Mouse (Mus musculus): Measurements from ENCODE around the gene Lipi. TPM values are rescaled to one million over a fixed set of nuclear protein-coding genes. Genes with fewer than 3 reads are reported as not detected.

Lipi gene
- polyA plus RNA-seq, 1 experiment = not detected

DNA sequence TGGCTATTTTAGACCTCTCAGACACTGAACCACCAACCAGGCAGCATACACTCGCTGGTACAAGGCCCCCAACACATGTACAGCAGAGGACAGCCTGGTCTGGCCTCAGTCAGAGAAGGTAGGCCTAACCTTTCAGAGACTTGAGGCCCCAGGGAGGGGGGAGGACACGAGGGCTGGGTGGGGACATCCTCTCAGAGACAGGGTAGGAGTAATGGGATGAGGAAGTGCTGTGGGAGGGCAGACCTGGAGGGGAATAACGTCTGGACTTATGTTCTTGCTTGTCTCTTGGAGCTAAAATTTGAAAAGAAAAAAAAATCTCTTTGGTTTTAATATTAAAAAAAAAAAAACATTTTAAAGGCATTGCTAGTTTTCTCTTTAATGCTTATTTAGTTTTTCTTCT is 605 bp upstream of the Lipi start:
- no peak for DNase-seq
- Histone ChIP-seq H3K27me3 (ENCODE audit: control insufficient read depth, insufficient read depth, low read length) (no peaks in the 10 kb centered on the region), H3K4me1 (ENCODE audit: control insufficient read depth, insufficient read depth, low read length) (no peaks in the 10 kb centered on the region), H3K4me3 (replicated peaks; ENCODE audit: insufficient read depth, low read depth, low read length) (no peak overlapping the region), H3K27ac (ENCODE audit: insufficient read depth, low read length) (no peak overlapping the region)
- TF ChIP-seq CTCF (IDR thresholded peaks at IDR 0.05; ENCODE audit: borderline replicate concordance, insufficient read depth, low read depth, low read length) (no peak), POLR2A (IDR thresholded peaks at IDR 0.05; ENCODE audit: borderline replicate concordance, insufficient read depth, low read length) (no peak)
- WGBS = 29% methylated on average over 3 of the region's 3 CpGs

DNA sequence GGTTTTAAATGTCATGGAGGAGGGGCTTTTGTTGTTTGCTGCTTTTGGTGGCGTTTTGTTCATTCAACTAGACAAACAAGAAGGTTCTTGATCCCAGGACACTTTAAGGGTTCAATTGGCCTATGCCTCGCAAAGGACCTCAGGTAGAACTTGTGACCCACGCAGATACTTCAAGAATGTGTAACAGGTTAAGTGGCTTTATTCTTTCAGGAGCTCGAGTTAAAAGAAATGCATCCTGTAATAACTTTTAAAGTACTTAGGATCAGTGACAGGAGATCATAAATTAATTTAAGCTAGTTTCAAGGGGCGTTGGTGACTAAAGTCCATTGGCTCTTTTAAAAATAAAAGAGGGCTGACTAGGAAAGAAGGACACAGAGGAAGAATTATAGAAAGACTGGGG is 3.6 kb downstream of the Lipi start:
- H3K4me1 ChIP-seq (ENCODE audit: control insufficient read depth, insufficient read depth, low read length) = no peaks in the 10 kb centered on the region
- WGBS = 84% methylated on average over 5 of the region's 5 CpGs
- no peak for DNase-seq
- H3K27me3 ChIP-seq (ENCODE audit: control insufficient read depth, insufficient read depth, low read length) = no peaks in the 10 kb centered on the region
- H3K4me3 ChIP-seq (replicated peaks; ENCODE audit: insufficient read depth, low read depth, low read length) = no peak overlapping the region
- TF ChIP-seq POLR2A (IDR thresholded peaks at IDR 0.05; ENCODE audit: borderline replicate concordance, insufficient read depth, low read length) (no peak), CTCF (IDR thresholded peaks at IDR 0.05; ENCODE audit: borderline replicate concordance, insufficient read depth, low read depth, low read length) (no peak)
- H3K27ac ChIP-seq (ENCODE audit: insufficient read depth, low read length) = no peak overlapping the region

DNA sequence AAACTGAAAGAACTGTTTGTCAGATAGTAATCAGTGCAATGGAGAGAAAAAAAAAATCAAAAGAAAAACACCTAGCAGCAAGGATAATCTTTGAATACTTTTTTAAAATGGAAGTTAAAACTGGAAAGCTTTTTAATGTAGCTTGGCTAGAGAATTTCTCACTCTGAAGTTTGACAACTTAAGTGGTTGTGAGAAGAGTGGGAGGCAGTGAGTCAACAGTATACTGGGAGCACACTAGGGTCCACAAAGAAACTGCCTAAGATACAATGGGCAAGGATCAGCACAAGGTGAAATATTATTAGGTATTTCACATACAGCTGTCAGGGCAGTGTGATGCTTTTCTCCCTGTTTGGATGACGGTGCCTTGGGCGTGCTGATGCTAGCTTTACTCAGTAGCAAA is 23.0 kb downstream of the Lipi start:
- 96% methylated on average over 2 of the region's 2 CpGs for WGBS
- DNase-seq = no peak
- no peak for TF ChIP-seq POLR2A (IDR thresholded peaks at IDR 0.05; ENCODE audit: borderline replicate concordance, insufficient read depth, low read length)
- TF ChIP-seq CTCF (IDR thresholded peaks at IDR 0.05; ENCODE audit: borderline replicate concordance, insufficient read depth, low read depth, low read length) = no peak
- Histone ChIP-seq H3K27me3 (ENCODE audit: control insufficient read depth, insufficient read depth, low read length) (no peaks in the 10 kb centered on the region), H3K27ac (ENCODE audit: insufficient read depth, low read length) (no peak overlapping the region), H3K4me3 (replicated peaks; ENCODE audit: insufficient read depth, low read depth, low read length) (no peak overlapping the region), H3K4me1 (ENCODE audit: control insufficient read depth, insufficient read depth, low read length) (no peaks in the 10 kb centered on the region)

DNA sequence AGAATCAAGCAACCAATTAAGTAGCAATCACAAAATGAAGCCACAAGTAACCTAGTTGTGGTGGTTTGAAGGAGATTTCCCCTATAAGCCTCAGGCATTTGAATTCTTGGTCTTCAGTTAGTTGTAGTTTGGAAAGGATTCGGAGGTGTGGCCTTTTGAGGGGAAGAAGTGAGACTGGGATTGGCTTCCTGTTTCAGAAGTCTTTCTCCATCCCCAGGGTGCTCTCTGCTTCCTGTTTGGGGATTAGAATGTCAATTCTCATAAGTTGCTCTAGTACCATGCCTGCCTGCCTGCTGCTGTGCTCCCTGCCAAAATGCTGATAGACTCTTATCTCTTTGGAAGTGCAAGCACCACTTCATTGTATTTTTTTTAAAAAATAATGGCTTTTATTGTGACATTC is 40.6 kb downstream of the Lipi start:
- 89% methylated on average over 1 of the region's 1 CpGs for WGBS
- Histone ChIP-seq H3K4me1 (ENCODE audit: control insufficient read depth, insufficient read depth, low read length) (no peaks in the 10 kb centered on the region), H3K27ac (ENCODE audit: insufficient read depth, low read length) (no peak overlapping the region), H3K4me3 (replicated peaks; ENCODE audit: insufficient read depth, low read depth, low read length) (no peak overlapping the region), H3K27me3 (ENCODE audit: control insufficient read depth, insufficient read depth, low read length) (no peaks in the 10 kb centered on the region)
- no peak for DNase-seq
- no peak for TF ChIP-seq POLR2A (IDR thresholded peaks at IDR 0.05; ENCODE audit: borderline replicate concordance, insufficient read depth, low read length)
- TF ChIP-seq CTCF (IDR thresholded peaks at IDR 0.05; ENCODE audit: borderline replicate concordance, insufficient read depth, low read depth, low read length) = no peak

DNA sequence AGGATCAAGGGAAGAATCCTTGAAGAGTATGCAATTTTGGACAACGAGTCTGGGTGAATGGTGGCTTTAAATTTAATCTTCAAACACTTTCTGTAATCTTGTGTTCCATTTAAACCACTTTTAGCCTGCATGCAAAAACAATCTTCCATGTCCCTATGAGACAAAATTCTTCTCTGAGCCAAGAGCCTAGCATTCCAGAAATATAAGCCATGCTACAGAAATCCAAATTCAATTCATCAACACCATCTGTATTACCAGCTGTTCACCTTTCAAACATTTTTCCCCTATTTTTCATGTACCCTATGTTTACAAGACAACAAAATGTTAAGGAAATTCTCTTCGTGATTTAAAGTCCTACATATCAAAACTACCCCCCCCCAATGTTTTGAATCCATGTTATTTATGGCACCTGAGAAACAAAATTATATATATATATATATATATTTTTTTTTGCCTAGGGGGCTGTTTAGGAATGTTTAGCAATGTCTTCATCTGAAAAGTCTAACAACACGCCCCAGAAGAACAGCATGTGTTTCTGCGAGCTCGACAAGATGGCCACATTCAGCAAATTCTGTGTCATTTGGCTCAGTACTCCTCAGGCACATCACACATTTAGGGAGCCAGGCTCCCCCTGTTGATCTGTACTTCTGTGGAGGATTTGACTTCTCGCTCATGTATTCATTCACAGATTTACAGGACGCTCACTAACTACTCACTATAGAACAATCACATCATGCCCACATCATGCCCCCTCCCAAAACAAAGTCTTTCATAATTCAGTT is 47.9 kb downstream of the Lipi start:
- Histone ChIP-seq H3K27me3 (ENCODE audit: control insufficient read depth, insufficient read depth, low read length) (no peaks in the 10 kb centered on the region), H3K4me1 (ENCODE audit: control insufficient read depth, insufficient read depth, low read length) (no peaks in the 10 kb centered on the region), H3K4me3 (replicated peaks; ENCODE audit: insufficient read depth, low read depth, low read length) (no peak overlapping the region), H3K27ac (ENCODE audit: insufficient read depth, low read length) (no peak overlapping the region)
- DNase-seq = no peak
- TF ChIP-seq POLR2A (IDR thresholded peaks at IDR 0.05; ENCODE audit: borderline replicate concordance, insufficient read depth, low read length) = no peak
- TF ChIP-seq CTCF (IDR thresholded peaks at IDR 0.05; ENCODE audit: borderline replicate concordance, insufficient read depth, low read depth, low read length) = no peak
- 77% methylated on average over 7 of the region's 7 CpGs for WGBS

DNA sequence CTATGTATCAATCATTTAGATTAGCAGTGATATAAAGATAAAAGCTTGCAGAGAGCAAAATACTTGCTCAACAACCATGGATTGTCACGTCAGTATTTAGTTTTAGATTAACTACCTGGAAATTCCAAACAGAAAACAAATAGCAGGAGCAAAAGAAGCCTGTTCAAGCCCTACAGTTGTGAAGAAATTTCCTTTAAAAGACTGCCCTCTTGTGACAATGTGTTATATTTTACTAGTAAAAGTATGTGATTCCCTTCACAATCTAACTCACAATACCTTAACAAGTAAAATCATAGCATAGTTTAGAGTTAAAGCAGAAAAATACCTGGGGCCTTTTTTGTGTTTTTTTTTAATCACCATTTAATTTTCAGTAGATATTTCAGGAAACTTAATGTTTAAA is 54.2 kb downstream of the Lipi start:
- Histone ChIP-seq H3K27me3 (ENCODE audit: control insufficient read depth, insufficient read depth, low read length) (no peaks in the 10 kb centered on the region), H3K27ac (ENCODE audit: insufficient read depth, low read length) (no peak overlapping the region), H3K4me1 (ENCODE audit: control insufficient read depth, insufficient read depth, low read length) (no peaks in the 10 kb centered on the region), H3K4me3 (replicated peaks; ENCODE audit: insufficient read depth, low read depth, low read length) (no peak overlapping the region)
- TF ChIP-seq POLR2A (IDR thresholded peaks at IDR 0.05; ENCODE audit: borderline replicate concordance, insufficient read depth, low read length) (no peak), CTCF (IDR thresholded peaks at IDR 0.05; ENCODE audit: borderline replicate concordance, insufficient read depth, low read depth, low read length) (no peak)
- WGBS = 25% methylated on average over 1 of the region's 1 CpGs
- no peak for DNase-seq

DNA sequence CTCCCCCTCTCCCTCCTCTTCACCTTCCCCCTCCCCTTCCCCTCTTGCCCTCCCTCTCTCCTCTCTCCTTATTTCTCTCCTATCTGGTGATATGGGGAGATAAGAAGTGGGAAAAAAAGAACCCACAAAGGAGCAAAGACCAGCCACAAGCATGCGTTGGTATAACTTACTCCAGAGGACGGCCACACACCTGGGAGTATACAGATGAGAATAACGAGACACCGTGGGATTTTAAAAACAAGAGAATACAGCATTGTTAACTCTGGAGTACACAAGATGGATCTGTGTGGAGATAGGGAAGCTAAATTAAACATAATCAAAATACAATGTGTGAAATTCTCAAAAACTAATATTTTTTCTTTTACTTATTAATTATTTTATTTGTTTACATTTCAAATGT is 89.3 kb downstream of the Lipi start:
- TF ChIP-seq POLR2A (IDR thresholded peaks at IDR 0.05; ENCODE audit: borderline replicate concordance, insufficient read depth, low read length) (no peak), CTCF (IDR thresholded peaks at IDR 0.05; ENCODE audit: borderline replicate concordance, insufficient read depth, low read depth, low read length) (no peak)
- H3K27ac ChIP-seq (ENCODE audit: insufficient read depth, low read length) = no peak overlapping the region
- DNase-seq = no peak
- H3K27me3 ChIP-seq (ENCODE audit: control insufficient read depth, insufficient read depth, low read length) = no peaks in the 10 kb centered on the region
- H3K4me1 ChIP-seq (ENCODE audit: control insufficient read depth, insufficient read depth, low read length) = no peaks in the 10 kb centered on the region
- WGBS = 93% methylated on average over 4 of the region's 4 CpGs
- no peak overlapping the region for H3K4me3 ChIP-seq (replicated peaks; ENCODE audit: insufficient read depth, low read depth, low read length)

Other genes starting within 250 kb of the Lipi start
- gene Rbm11, start 6.8 kb upstream of the Lipi start, polyA plus RNA-seq (2012; rRNA removed) = 3.3 and 3.6 TPM in 2 replicates
- gene Hspa13, start 181.0 kb upstream of the Lipi start, polyA plus RNA-seq (2012; rRNA removed) = 14.9 and 15.4 TPM in 2 replicates